Mouse (Mus musculus) CD8-positive naive resting alpha-beta T cell, adult 2 months (primary cell): Measurements from ENCODE around the gene Cep170b.

ENCODE experiments used
- DNase-seq, 2 experiments: peaks; one replicate each; pipeline ENCODE4 v3.0.0; 2022; ENCODE audit warnings: low read depth in 2 of 2, low spot score in 2 of 2

The Cep170b gene

DNA sequence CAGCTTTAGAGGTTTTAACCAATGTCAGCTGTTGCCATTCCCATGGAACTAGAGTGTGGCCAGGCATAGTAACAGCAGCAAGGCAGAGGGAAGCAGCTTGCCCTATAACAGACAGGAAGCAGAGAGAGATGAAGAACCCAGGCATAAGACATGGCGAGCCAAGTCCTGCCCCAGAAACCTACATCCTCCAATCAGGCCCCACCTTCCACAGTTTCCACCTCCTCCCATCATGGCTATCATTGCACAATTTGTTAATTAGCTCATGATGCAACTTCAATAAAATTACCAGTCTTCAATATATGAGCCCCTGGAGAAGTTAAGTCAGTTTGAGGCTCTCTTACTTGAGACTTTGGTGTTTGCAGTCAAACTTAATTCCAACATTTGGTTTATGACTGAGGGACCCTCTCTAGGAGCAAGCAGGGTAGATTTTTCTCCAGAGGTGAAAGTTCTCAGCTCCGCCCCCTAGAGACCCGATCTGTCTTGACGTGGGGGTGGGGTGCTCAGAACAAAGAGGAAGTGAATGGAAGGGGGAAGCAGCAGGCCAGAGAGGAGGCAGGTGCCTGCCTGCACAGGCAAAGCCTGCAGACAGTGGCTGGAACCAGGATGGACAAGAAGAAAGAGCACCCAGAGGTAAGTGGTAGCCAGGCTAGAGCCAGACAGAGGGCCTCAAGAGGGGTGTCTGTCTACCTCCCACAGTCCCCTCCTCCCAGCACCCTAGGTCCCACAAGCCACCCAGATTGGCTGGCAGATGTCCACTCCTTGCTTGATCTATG is 40.1 kb downstream of the Cep170b start, which contains the start of gene Pld4:
Pld4 (plus strand) TSS at position 502 of the 773 bp plus-strand sequence.
- DNase-seq = no peak

DNA sequence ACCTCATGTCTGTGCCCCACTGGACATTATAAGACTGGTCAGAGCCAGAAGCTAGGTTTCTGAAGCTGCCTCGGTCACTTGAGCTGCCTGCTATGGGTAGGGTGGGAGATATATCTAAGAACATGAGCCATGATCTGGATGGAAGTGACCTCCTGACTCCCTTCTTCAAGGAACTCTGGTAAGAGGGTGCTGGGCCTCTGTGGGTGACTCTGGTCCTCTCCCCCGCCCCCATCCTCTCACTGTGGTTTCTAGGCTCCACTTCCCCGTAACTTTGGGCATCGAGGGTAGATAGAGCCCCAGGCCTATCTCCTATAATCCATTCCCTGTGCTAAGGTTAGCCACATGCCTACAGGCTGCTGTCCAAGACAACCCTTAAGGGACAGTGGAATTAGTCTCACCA is 41.2 kb downstream of the Cep170b start:
- no peak for DNase-seq

DNA sequence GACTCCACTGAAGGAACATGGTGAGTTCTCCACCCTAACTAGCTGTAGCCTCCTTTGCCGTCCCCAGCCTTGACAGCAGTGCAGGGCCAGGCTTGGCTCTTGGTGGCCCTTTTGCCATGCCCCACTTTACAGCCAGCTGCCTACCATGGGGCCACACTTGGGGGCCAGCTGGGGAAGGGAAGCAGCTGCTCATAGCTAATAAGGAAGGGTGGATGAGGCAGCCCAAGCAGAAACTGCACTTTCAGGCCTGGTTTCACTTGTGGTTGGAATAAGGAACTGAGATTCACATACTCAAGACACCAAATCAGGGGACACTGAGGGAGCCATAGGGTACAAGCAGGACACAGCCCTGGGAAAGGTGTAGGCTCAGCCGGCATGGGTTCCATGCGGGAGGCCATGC is 41.8 kb downstream of the Cep170b start:
- no peak for DNase-seq

DNA sequence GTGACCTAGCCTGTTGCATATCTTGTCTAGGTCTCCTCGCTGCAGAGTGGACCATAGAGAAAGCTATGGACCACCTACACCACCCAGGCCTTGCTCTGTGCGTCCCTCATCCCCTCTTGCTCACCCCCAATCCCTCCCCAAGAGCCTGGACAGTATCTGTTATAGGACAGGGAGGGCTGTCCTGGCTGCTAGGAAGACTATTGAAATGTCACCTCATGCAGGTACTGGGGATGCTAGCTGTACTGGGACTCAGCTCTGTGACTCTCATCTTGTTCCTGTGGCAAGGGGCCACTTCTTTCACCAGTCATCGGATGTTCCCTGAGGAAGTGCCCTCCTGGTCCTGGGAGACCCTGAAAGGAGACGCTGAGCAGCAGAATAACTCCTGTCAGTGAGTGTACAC is 42.9 kb downstream of the Cep170b start:
- DNase-seq = no peak

DNA sequence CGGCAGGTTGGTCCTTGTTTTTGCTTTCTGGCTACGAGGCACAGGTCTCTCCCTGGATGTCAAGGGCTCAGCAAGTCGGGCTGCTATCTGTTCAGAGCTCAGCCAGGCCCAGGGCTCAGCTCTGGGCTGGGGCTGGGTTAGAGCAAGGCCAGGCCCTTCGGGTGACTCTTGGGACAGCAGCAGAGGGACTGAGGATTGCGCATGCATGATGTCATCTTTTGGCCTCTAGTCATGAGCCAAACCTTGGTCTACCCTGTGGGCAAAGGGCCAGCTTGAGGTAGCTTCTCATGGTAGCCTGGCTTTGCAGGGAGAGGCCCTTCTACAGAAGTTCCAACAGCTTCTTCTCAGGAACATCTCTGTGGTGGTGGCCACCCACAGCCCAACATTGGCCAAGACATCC is 43.9 kb downstream of the Cep170b start:
- DNase-seq = no peak

DNA sequence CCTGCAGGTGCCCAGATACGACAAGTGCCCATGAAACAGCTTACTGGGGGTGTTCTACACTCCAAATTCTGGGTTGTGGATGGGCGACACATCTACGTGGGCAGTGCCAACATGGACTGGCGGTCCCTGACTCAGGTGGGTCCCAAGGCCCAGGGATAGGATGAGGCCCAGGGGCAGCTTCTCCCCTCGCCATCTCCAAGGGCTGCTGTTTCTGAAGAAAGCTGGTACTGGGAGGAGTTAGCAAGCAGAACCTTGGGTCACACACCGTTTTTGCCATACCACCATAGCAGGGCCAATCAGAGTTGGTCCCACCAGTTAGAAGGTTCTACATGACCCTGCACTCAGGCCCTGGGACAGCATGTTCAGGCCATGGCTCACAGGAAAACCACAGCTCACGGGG is 44.7 kb downstream of the Cep170b start:
- DNase-seq = no peak

DNA sequence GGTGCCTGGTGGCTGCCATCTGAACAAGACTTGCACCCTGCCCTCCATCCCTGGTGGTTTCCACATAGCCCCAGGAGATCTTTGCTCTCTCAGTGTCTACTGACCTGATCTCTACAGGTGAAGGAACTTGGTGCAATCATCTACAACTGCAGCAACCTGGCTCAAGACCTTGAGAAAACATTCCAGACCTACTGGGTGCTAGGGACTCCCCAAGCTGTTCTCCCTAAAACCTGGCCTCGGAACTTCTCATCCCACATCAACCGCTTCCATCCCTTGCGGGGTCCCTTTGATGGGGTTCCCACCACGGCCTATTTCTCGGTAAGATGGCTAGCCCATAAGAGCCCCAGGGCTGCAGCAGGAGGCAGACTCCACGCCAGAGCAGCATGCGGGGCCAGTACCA is 46.3 kb downstream of the Cep170b start:
- no peak for DNase-seq

DNA sequence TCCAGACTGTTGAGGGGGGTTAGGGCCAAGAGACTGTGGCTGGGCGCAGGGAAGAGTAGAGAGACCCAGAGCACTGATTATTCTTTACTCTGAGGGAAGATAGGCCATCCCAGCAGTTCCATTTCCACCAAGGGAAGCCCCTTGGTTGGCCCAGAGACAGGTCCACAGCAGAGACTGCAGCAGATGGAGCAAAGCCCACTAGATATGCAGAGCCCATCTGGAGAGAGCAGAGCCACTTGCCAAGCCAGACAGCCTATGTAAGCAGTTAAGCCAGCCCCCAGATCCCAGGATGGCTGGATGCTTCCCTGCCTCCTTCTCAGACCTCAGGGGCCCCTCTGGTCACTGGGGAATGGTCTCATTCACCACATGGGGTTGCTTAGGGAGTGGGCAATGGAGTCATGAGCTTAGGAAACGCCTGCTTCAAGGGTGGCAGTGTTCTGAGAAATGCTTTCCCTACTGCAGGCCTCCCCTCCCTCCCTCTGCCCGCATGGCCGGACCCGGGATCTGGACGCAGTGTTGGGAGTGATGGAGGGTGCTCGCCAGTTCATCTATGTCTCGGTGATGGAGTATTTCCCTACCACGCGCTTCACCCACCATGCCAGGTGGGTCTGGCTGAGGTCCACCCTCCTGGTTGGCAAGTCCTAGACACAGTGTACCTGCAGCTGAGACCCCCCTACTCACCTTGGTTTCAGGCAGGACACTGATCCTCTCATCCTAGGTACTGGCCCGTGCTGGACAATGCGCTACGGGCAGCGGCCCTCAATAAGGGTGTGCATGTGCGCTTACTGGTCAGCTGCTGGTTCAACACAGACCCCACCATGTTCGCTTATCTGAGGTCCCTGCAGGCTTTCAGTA is 47.0 kb downstream of the Cep170b start:
- no peak for DNase-seq

DNA sequence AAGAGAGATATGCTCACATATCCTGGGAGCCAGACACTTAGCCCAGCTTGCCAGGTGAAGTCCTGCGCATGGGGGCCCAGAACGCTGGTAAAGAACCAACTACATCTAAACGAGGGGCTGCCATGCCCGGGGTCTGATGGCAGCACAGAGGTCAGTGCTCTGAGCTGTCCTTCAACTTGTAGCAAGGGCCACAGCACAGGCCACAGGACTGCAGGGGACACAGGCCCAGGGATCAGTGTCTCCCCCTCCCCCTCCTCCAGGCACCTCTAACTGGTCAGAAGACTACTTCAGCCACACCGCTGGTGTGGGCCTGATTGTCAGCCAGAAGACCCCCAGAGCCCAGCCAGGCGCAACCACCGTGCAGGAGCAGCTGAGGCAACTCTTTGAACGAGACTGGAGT is 47.9 kb downstream of the Cep170b start:
- DNase-seq = no peak

DNA sequence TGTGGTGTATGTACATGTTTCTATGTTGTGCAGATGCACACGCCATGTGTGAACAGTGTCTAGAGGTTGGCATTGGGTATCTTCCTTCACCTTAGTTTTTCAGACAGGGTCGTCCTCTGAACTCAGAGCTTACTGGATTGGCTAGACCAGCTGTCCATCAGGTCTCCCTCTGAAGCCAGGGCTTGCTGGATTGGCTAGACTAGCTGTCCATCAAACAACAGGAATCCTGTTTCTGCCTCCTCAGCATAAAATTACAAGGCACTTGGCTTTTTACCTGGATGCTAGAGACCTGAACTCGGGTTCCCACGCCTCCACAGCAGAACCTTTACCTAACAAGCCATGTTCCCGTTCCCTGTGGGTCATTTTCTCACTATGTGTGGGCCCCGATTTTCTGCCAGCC is 48.8 kb downstream of the Cep170b start:
- DNase-seq = no peak

DNA sequence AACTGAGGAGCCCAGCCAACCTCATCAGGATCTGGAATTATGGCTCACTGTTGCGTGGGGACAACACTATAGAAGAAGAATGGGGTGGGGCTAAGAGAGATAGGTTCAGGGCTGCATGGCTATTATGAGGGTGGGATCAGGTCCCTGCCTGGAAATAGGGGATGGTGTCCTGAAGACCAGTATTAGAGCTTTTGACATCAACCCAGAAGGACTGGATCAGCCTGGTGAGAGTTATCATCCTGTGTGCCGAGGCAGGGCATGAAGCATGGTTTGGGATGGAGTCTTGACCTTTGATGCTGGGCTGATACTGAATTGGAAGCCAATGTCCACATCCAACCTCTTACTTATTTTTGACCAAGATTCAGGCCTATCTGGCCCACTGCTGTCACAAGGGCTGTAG is 49.5 kb downstream of the Cep170b start:
- DNase-seq = no peak

DNA sequence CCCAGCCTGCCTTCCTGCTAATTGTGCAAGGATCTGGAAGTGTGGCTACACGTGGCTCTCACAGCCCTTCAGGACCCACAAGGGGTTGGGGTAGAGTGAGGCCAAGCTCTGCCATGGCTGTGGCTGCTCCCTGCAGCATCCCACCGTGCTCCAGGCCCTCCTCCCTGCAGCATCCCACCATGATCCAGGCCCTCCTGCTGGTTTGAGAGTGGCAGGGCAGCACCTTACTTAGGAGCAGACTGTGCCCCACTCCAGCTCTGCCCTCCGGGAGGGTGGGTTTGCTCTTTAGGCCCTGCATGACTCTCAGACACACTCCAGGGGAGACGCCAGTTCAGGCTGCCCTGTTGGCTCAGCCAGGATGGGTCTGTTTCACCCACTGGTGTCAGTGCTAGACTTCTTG is 50.1 kb downstream of the Cep170b start:
- DNase-seq = no peak

DNA sequence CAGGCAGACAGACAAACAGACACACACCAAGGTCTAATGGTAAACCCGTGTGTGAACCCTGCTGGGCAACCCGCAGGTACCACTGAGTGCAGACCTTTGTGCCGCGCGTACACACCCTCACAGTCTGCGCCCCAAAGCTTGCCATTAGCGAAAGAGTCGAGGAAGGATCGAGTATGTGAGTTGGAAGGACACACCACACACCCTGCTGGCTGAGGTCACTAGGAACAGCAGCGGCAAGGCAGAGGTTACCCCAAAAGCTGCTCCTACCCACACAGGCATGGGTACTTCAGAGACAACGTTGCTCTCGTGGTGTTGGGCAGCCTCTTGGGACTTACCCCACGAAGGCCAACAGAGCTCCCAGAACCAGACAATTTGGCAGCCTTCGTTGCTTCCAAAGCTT is 52.1 kb downstream of the Cep170b start:
- DNase-seq = no peak

DNA sequence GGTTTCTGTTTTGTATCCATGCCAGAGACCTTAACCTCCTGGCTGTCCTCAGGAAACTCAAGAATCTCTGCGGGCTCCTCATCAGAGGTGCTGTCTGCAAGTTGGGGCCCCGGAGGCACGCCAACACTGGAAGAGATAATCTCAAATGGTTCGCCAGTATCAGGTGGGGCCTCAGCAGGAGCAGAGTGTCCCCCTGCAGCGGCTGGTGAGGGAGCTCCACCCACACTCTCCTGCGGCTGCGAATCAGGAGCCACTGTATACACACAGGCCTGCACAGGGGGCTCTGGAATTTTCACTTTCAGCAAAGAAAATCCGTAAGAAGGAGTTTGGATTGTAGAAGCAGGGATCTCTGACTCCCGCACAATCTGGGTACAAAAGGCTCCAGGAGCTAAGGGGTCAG is 53.1 kb downstream of the Cep170b start:
- no peak for DNase-seq

DNA sequence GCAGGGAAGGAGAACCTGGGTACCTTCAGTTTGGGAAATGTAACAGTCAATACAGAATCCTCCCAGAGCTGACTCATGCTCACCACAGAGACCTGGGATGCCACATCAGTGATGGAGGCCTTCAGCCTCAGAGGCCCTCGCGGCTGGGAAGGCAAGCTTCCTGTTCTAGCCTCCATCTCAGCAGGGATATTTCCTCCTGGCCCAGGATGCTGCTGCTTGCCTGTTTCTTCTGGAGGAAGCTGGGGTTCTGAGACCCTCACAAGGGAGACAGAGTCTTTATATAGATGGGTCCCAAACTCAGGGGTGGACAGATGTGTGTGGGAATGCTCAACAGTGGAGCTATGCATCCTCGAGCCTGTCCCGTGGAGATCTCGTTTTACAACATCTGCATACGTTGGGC is 53.8 kb downstream of the Cep170b start:
- no peak for DNase-seq

DNA sequence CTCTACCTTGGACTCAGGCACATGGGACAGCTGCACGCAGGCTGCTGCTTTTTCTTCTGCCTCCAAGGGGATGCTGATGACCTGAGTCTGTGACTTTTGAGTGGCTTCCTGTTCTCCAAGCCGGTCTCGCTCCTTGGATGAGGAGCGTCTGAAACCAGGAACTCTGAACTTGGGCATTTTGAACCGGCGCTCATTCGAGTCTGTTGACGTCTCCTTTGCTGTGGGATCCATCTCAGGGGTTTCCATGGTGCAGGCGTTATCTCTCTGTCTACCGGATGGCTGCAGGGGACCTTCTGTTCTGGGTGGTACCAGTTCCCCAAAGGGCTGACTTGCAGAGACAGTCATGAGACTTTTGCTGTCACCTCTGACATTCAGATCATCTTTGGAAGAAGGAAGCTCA is 54.2 kb downstream of the Cep170b start:
- no peak for DNase-seq

DNA sequence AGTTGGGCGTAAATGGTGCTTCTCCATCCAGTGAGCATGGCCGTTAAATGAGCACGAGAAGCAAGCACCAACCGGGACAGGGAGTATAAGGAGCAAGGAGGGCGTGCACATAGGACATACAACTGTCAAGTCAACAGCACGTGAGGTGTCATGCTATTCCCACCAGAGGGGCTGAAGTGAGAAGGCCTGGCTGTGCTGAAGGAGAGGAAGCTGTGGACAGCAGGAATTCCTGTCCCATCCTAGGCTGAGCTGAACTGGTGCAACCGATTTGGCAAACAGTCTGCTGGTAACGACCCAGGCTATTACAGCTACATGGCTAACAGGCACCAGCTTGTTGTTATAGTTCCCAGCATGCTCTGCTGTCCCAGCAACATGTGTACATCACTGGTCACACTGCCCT is 70.8 kb downstream of the Cep170b start:
- DNase-seq = no peak

DNA sequence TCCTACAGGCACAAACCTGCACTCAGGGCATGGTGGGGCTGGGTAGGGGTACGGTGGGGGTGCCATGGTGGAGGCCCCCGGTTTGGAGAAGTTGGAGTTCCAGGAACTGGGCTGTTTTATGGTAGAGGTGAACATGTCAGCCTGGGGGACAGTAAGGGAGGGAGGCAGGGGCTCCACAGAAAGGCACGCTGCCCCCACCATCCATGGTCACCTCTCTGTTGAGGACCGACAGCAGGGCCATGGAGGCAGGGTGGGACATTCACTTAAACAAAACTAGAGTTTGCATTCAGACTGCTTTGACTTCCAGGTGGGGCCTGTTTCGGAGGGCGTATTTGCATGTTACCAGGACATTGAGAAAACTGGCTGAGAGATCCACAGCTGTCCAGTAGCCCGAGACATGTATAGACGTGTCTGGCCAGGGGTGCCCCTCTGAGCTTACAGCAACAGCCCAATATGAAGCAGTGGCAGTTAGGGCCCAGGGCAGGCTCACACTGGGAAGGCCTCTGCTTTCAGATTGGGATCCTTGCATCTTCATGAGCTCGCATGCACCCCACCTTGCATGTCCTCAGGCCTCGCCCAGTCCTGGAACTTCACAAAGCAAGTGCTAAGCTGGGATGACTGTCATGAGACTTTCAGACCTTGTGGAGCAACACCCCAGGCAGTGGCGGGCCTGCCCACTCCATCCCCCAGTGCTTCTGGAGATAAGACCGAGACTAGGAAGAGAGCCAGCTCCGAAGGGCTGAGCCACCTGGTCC is 73.5 kb downstream of the Cep170b start:
- no peak for DNase-seq

DNA sequence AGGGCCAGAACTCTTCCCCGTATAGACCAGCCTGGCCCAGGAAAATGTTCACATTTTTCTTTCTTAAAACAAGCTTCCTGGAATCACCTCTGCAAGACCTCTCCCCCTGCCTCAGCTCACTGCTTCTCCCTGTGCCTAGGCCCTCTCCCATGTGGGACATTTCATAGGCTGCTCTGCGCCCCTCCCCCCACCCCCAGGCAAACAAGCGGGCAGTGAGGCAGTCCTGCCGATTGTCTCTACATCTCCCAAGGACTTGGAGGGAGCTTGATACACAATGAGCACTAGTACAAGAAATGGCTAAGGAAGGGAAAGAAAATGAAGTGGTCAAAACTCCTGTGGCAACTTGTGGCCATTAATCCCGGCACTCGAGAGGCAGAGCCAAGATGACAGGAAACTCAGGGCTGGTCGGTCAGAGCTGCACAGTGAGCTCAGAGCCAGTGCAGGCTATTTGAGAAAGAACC is 74.1 kb downstream of the Cep170b start:
- no peak for DNase-seq

DNA sequence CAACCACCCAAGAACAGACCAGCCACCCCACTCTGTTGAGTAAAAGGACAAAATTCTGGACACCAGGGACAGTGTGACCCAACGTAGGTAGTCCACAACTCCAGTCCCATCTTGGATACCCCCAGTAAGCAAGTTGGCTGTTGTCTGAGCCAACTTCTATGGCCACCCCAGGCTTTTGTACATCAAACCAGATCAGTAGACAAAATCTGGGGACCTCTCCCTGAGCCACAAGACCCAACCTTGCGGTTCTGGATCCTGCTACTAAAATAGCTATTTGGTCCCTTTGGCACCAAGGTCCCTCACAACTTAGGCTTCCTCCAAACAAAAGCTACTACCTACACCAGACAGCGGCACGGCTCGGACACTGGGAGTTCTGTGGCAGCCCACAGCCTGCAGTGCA is 74.7 kb downstream of the Cep170b start:
- DNase-seq = no peak

DNA sequence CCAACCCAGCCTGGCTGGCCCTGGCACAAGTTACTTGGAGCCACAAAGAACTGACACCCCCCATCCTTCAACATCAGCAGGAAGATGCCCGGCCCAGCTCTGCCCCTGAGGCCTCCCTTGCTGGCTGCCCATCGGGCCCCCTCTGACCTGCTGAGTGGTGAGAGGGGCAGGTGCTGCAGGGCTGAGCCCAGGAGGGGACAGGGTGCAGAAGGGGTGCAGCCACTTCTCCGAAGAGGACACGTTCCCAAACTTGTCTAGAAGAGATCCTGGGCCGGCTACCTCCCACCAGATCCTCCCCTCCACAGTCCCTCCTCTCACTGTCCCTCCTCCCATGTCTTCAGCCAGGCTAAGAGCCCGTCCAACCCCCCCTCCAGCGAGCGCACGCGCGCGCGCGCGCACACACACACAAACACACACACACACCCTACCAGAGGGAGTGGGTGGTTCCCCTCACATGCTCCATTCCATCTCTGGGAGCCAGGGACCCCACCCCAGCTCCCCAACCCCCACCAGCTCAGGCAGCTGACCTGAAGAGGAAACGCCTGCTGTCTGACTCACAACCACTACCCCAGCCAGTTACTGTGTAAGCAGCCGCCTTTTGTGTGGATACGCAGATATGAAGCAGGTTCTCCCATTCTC is 75.3 kb downstream of the Cep170b start:
- no peak for DNase-seq
